Mouse (Mus musculus) olfactory bulb, adult 2 months (tissue): Measurements from ENCODE around the gene Sh3rf1.

Experiments used
- CTCF ChIP-seq: fragments of 200-500 bp; IDR thresholded peaks from 2 replicates; pipeline ENCODE4 v1.5.1; 2012; ENCODE audit warnings: low read depth, mild to moderate bottlenecking, low read length, moderate library complexity; ENCODE audit not compliant: insufficient read depth
- POLR2A ChIP-seq: fragments of 200-500 bp; IDR thresholded peaks from 2 replicates; pipeline ENCODE4 v1.6.1; 2012; ENCODE audit warnings: mild to moderate bottlenecking, low read depth, low read length, moderate library complexity; ENCODE audit not compliant: insufficient read depth

GRCm38 (mm10) chr8:61327333-61327732, 103.7 kb downstream of the Sh3rf1 start:
- TF ChIP-seq CTCF (no peak), POLR2A (no peak)
